Mouse (Mus musculus) liver, embryonic 14.5 days (tissue): ENCODE measurements at regions not wholly inside any gene's neighbourhood (a gene's known extent, or its start where the extent isn't known, plus 50 kb on each side); places are given as distances from the start of the nearest gene placed in this dataset.
"Not testable (repeated sequence)": the region's sequence is repeated elsewhere in the genome, so short reads cannot be mapped to it uniquely, and the experiment has no call there.

ENCODE experiments used
- ATAC-seq: fragments of 200-750 bp; cut with Nextera tagmentation; 2 replicates; pipeline ENCODE4 v1.8.0; 2017; ENCODE audit warnings: moderate number of reproducible peaks, mild to moderate bottlenecking, moderate library complexity; ENCODE audit not compliant: insufficient read depth
- DNase-seq, 3 experiments: peaks; one replicate each; pipeline ENCODE4 v3.0.0-alpha.2; 2012 to 2013; ENCODE audit warnings: low read depth in 3 of 3, low spot score in 3 of 3
- H3K27ac ChIP-seq: fragments of 300-500 bp; sonication (generic); 2 replicates; pipeline ENCODE4 v1.5.1; 2014; ENCODE audit warnings: moderate library complexity, mild to moderate bottlenecking, control low read depth, inconsistent platforms
- H3K27me3 ChIP-seq: fragments of 300-500 bp; sonication (generic); 2 replicates; pipeline ENCODE4 v1.6.1; 2014; ENCODE audit warnings: mild to moderate bottlenecking, low read length, moderate library complexity; ENCODE audit not compliant: control insufficient read depth, insufficient read depth
- H3K36me3 ChIP-seq: fragments of 300-500 bp; sonication (generic); replicated peaks from 2 replicates; pipeline ENCODE4 v1.6.1; 2014; ENCODE audit warnings: low read depth; ENCODE audit not compliant: control insufficient read depth, insufficient read depth
- H3K4me1 ChIP-seq, 2 experiments: fragments of 200-500 bp in 1 of 2; fragments of 300-500 bp in 1 of 2; sonication (generic) in 1 of 2; replicated peaks; 2 replicates each; pipeline ENCODE4 v1.6.1; 2012 to 2014; ENCODE audit warnings: antibody characterized with exemption in 1 of 2, inconsistent platforms in 1 of 2, low read length in 1 of 2; ENCODE audit not compliant: control insufficient read depth in 2 of 2, insufficient read depth in 2 of 2
- H3K4me2 ChIP-seq: fragments of 300-500 bp; sonication (generic); 2 replicates; pipeline ENCODE4 v1.6.1; 2014; ENCODE audit warnings: low read depth, mild to moderate bottlenecking, control low read depth, moderate library complexity
- H3K4me3 ChIP-seq, 2 experiments: fragments of 200-500 bp in 1 of 2; fragments of 300-500 bp in 1 of 2; sonication (generic) in 1 of 2; 2 replicates each; pipeline ENCODE4 v1.5.1; 2012 to 2014; ENCODE audit warnings: low read depth in 2 of 2, low read length in 2 of 2, mild to moderate bottlenecking in 2 of 2, control low read depth in 1 of 2, inconsistent platforms in 1 of 2, moderate library complexity in 1 of 2; ENCODE audit not compliant: insufficient read depth in 1 of 2
- H3K9ac ChIP-seq: fragments of 300-500 bp; sonication (generic); replicated peaks from 2 replicates; pipeline ENCODE4 v1.6.1; 2014; ENCODE audit warnings: mild to moderate bottlenecking, control low read depth, moderate library complexity
- H3K9me3 ChIP-seq: fragments of 300-500 bp; sonication (generic); 2 replicates; pipeline ENCODE4 v1.6.1; 2016; ENCODE audit warnings: low read length, mixed read lengths; ENCODE audit not compliant: control insufficient read depth
- CTCF ChIP-seq: IDR thresholded peaks from 2 replicates; pipeline ENCODE4 v1.5.1; 2016; ENCODE audit warnings: antibody characterized with exemption, low read depth, control low read depth
- EP300 ChIP-seq: IDR thresholded peaks from 2 replicates; pipeline ENCODE4 v1.6.1; 2016; ENCODE audit warnings: antibody characterized with exemption, low read depth
- WGBS: fragments of 180-500 bp; shearing (Covaris S2); extraction: QIAGEN DNeasy Blood & Tissue Kit; methylation state at CpG from one replicate; pipeline ENCODE4 v1.1.7; 2014; ENCODE audit not compliant: insufficient replicate concordance; 5-methylcytosine and 5-hydroxymethylcytosine counted together

- no peak for ATAC-seq
- Histone ChIP-seq H3K27ac (no peak overlapping the region), H3K9ac (no peak overlapping the region), H3K27me3 (no peaks in the 10 kb centered on the region), H3K9me3 (no peaks in the 10 kb centered on the region), H3K4me2 (no peak overlapping the region), H3K4me3 (no peak overlapping the region), H3K4me1 (no peaks in the 10 kb centered on the region), H3K36me3 (no peaks in the 10 kb centered on the region)
- DNase-seq: no peak
- TF ChIP-seq EP300 (no peak), CTCF (no peak)
- 62% methylated on average over 6 of the region's 6 CpGs for WGBS
These were observed 109.5 kb upstream of the Tns3 start for GRCm38 (mm10) chr11:8773862-8774261.

DNA sequence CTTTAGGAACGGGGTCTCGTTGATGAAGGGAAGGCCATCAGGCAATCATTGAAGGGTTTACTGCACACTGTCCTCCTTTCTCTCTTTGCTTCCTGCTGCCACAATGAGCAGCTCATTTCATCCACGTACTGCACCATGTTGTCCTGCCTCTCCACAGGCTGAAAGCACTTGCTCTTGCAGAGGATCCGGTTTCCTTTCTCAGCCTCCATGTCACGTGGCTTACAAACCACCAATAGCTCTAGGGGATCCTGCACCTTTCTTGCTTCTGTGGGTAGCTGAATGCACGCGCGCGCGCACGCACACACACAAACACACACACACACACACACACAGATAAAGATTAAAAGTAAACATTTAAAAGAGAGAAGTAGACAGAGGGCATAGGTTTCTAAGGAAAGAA is 108.9 kb upstream of the Tns3 start:
- DNase-seq (no peak), ATAC-seq (no peak)
- 69% methylated on average over 11 of the region's 11 CpGs for WGBS

GRCm38 (mm10) chr11:8772541-8772940 is 108.2 kb upstream of the Tns3 start:
- DNase-seq: no peak
- no peaks in the 10 kb centered on the region for H3K36me3 ChIP-seq
- no peaks in the 10 kb centered on the region for H3K4me1 ChIP-seq
- no peaks in the 10 kb centered on the region for H3K27me3 ChIP-seq
- ATAC-seq: no peak
- WGBS: 72% methylated on average over 5 of the region's 5 CpGs
- H3K4me3 ChIP-seq: no peak overlapping the region
- no peak overlapping the region for H3K4me2 ChIP-seq
- no peak overlapping the region for H3K9ac ChIP-seq
- TF ChIP-seq EP300 (no peak), CTCF (no peak)
- no peaks in the 10 kb centered on the region for H3K9me3 ChIP-seq
- no peak overlapping the region for H3K27ac ChIP-seq

More for the DNA sequence above, 108.9 kb upstream of the Tns3 start:
- Histone ChIP-seq H3K9me3 (no peaks in the 10 kb centered on the region), H3K27ac (no peak overlapping the region), H3K27me3 (no peaks in the 10 kb centered on the region), H3K4me1 (no peaks in the 10 kb centered on the region), H3K9ac (no peak overlapping the region), H3K4me2 (no peak overlapping the region), H3K36me3 (no peaks in the 10 kb centered on the region), H3K4me3 (no peak overlapping the region)
- no peak for TF ChIP-seq EP300
- TF ChIP-seq CTCF: no peak

DNA sequence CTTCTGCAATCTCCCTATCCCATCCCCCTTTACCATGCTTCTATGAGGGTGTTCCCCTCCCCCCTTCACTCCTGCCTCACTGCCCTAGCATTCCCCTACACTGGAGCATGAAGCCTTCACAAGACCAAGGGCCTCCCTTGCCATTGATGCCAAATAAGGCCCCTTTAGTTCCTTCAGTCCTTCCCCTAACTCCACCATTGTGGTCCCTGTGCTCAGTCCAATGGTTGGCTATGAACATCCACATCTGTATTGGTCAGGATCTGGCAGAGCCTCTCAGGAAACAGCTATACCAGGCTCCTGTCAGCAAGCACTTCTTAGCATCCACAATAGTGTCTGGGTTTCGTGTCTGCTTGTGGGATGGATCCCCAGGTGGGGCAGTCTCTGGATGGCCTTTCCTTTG is 104.4 kb upstream of the Tns3 start:
- WGBS: 30% methylated on average over 1 of the region's 1 CpGs
- not testable (repeated sequence) for DNase-seq, H3K4me1 ChIP-seq

GRCm38 (mm10) chr11:8765541-8765885 is 101.2 kb upstream of the Tns3 start:
- Histone ChIP-seq H3K4me1 (no peaks in the 10 kb centered on the region), H3K4me3 (no peak overlapping the region), H3K27ac (no peak overlapping the region), H3K9ac (no peak overlapping the region), H3K4me2 (no peak overlapping the region), H3K27me3 (no peaks in the 10 kb centered on the region), H3K9me3 (no peaks in the 10 kb centered on the region), H3K36me3 (no peaks in the 10 kb centered on the region)
- no peak for ATAC-seq
- TF ChIP-seq EP300: no peak
- TF ChIP-seq CTCF: no peak
- no peak for DNase-seq
- 42% methylated on average over 1 of the region's 1 CpGs for WGBS

More for the DNA sequence above, 104.4 kb upstream of the Tns3 start:
- not testable (repeated sequence) for ATAC-seq, H3K9ac ChIP-seq, H3K4me3 ChIP-seq, H3K4me2 ChIP-seq, H3K9me3 ChIP-seq, H3K36me3 ChIP-seq, H3K27me3 ChIP-seq, H3K27ac ChIP-seq
